In genomic region chr2:162658997-162659396, GRCm38 (mm10) we compare ENCODE assay signal across 8 mouse cellular contexts. TPM values are rescaled to one million over a fixed set of nuclear protein-coding genes. Genes with fewer than 3 reads are reported as not detected.
DNase-seq lines count a peak whose midpoint lies in the region; ATAC-seq and TF ChIP-seq lines count a peak whose summit lies in the region.

No protein-coding gene starts in this region.

- H3K27me3 ChIP-seq in heart, adult 2 months (ENCODE audit: control insufficient read depth, insufficient read depth, low read length), result peaks cover 6% of the 10 kb centered on the region; the same call in 1 of the 2 replicates
- H3K27me3 ChIP-seq in limb, embryonic 11.5 days (ENCODE audit: control insufficient read depth, insufficient read depth, low read length), result peaks cover 28% of the 10 kb centered on the region
- peaks cover 60% of the 10 kb centered on the region for H3K27me3 ChIP-seq in midbrain, embryonic 13.5 days
- H3K27me3 ChIP-seq in stomach, embryonic 15.5 days (replicated peaks), result peaks cover 47% of the 10 kb centered on the region

- no peak for TF ChIP-seq POLR2A in heart, adult 2 months (IDR thresholded peaks at IDR 0.05; ENCODE audit: insufficient read depth, low read depth, low read length)

- no peak for TF ChIP-seq EP300 in heart, adult 2 months (IDR thresholded peaks at IDR 0.05; ENCODE audit: insufficient read depth, low read depth, low read length)

- peak overlapping the region; percentile 87 for H3K4me2 ChIP-seq in limb, embryonic 11.5 days (ENCODE audit: low read depth, severe bottlenecking)
- peak overlapping the region; percentile 98 for H3K4me2 ChIP-seq in midbrain, embryonic 13.5 days (replicated peaks)
- peak overlapping the region; percentile 44 for H3K4me2 ChIP-seq in stomach, embryonic 15.5 days

- peak; percentile 53 for DNase-seq in CD4-positive, CD25-positive, alpha-beta regulatory T cell, adult 2 months (ENCODE audit: low read depth, low spot score)
- DNase-seq in embryo, embryonic 9.5 days (ENCODE audit: extremely low spot score), result peak; percentile 86
- peak; percentile 55 to 81 for DNase-seq in heart, adult 2 months
- DNase-seq in kidney, adult 8-10 months, result peak; percentile 36 to 81
- DNase-seq in limb, embryonic 11.5 days (ENCODE audit: low spot score), result peak; percentile 96

- H3K79me2 ChIP-seq in heart, adult 2 months (replicated peaks; ENCODE audit: control insufficient read depth, insufficient read depth, low read length), result no peaks in the 10 kb centered on the region

- no peak overlapping the region for H3K27ac ChIP-seq in heart, adult 2 months
- H3K27ac ChIP-seq in limb, embryonic 11.5 days (replicated peaks; ENCODE audit: low read depth, low read length), result no peak overlapping the region
- H3K27ac ChIP-seq in midbrain, embryonic 13.5 days, result no peak overlapping the region
- H3K27ac ChIP-seq in stomach, embryonic 15.5 days, result no peak overlapping the region

- under 1% methylated on average over 18 of the region's 18 CpGs for WGBS in heart, adult 2 months
- under 1% methylated on average over 18 of the region's 18 CpGs for WGBS in limb, embryonic 11.5 days
- WGBS in midbrain, embryonic 13.5 days, result under 1% methylated on average over 18 of the region's 18 CpGs
- WGBS in stomach, embryonic 15.5 days, result under 1% methylated on average over 18 of the region's 18 CpGs

- H3K4me1 ChIP-seq in heart, adult 2 months (ENCODE audit: control insufficient read depth, insufficient read depth, low read length), result no peaks in the 10 kb centered on the region
- peaks cover 15% of the 10 kb centered on the region; the same call in 1 of the 2 replicates for H3K4me1 ChIP-seq in limb, embryonic 11.5 days (ENCODE audit: control insufficient read depth, insufficient read depth, low read length)
- H3K4me1 ChIP-seq in midbrain, embryonic 13.5 days (replicated peaks), result peaks cover 54% of the 10 kb centered on the region
- H3K4me1 ChIP-seq in stomach, embryonic 15.5 days, result peaks cover 20% of the 10 kb centered on the region

- ATAC-seq in CD4-positive, CD25-positive, alpha-beta regulatory T cell, adult 4 months, result no peak
- no peak for ATAC-seq in limb, embryonic 11.5 days (ENCODE audit: insufficient number of reproducible peaks, low FRiP score, low TSS enrichment, low read depth)
- ATAC-seq in midbrain, embryonic 13.5 days, result no peak
- no peak for ATAC-seq in stomach, embryonic 15.5 days (ENCODE audit: insufficient read depth, low FRiP score, low read depth)

- TF ChIP-seq CTCF in heart, adult 2 months (IDR thresholded peaks at IDR 0.05), result peak; percentile 97

- intact Hi-C loops in heart, adult 2 months (cut with DNase I), result loop anchor here (2.0 to 10.0 kb wide), 3 partner anchors 132 to 1444 kb away; no protein-coding TSS in a partner anchor

- H3K9ac ChIP-seq in heart, adult 2 months (ENCODE audit: low read depth, low read length), result no peak overlapping the region
- no peak overlapping the region for H3K9ac ChIP-seq in limb, embryonic 11.5 days (ENCODE audit: low read length)
- H3K9ac ChIP-seq in midbrain, embryonic 13.5 days (replicated peaks), result peak overlapping the region; percentile 81; the same call in 1 of the 2 replicates
- H3K9ac ChIP-seq in stomach, embryonic 15.5 days, result no peak overlapping the region

- no peak overlapping the region for H3K4me3 ChIP-seq in heart, adult 2 months
- no peak overlapping the region for H3K4me3 ChIP-seq in limb, embryonic 11.5 days (ENCODE audit: low read depth, low read length)
- peak overlapping the region; percentile 65 for H3K4me3 ChIP-seq in midbrain, embryonic 13.5 days (replicated peaks)
- 0 out of 2 replicates have a peak overlapping the region, but pooled peaks have one; percentile 15 for H3K4me3 ChIP-seq in stomach, embryonic 15.5 days (replicated peaks)

- H3K9me3 ChIP-seq in limb, embryonic 11.5 days (ENCODE audit: control insufficient read depth, low read length), result no peaks in the 10 kb centered on the region
- H3K9me3 ChIP-seq in midbrain, embryonic 13.5 days, result no peaks in the 10 kb centered on the region
- no peaks in the 10 kb centered on the region for H3K9me3 ChIP-seq in stomach, embryonic 15.5 days

- H3K36me3 ChIP-seq in heart, adult 2 months (ENCODE audit: control insufficient read depth, insufficient read depth, low read length), result no peaks in the 10 kb centered on the region
- H3K36me3 ChIP-seq in limb, embryonic 11.5 days (ENCODE audit: control insufficient read depth, insufficient read depth, low read length), result no peaks in the 10 kb centered on the region
- H3K36me3 ChIP-seq in midbrain, embryonic 13.5 days, result no peaks in the 10 kb centered on the region
- H3K36me3 ChIP-seq in stomach, embryonic 15.5 days, result no peaks in the 10 kb centered on the region

RNA-seq across cellular contexts. Expression of gene Ptprt, which starts 1.9 kb away (rescaled TPM):
- polyA plus RNA-seq in CD4-positive, CD25-positive, alpha-beta regulatory T cell, adult 4 months (2017; shearing (Covaris generic)), result not detected
- total RNA-seq in heart, adult 2 months (2021), result under 1 TPM; 0.08 to 0.36 TPM
- 0.02 and 0.09 TPM in 2 replicates for polyA plus RNA-seq in heart, adult 2 months (2012; rRNA removed)
- 2.1 and 2.4 TPM in 2 replicates for polyA plus RNA-seq in limb, embryonic 11.5 days (2014; fragmentation: Nextera tagmentation; extraction: Ambion mirVana)
- 6.2 and 7.5 TPM in 2 replicates for polyA plus RNA-seq in midbrain, embryonic 13.5 days (2015; fragmentation: Nextera tagmentation; extraction: Ambion mirVana)
- polyA plus RNA-seq in stomach, embryonic 15.5 days (2015; fragmentation: Nextera tagmentation; extraction: Ambion mirVana), result 0.44 and 1.0 TPM in 2 replicates

Comparison
In these comparisons a context has a peak if more than half of its experiments do, and no peak if none do; other contexts are left out.
1. H3K4me3 ChIP-seq: peak in midbrain, embryonic 13.5 days (single experiment) and stomach, embryonic 15.5 days (single experiment); none in heart, adult 2 months (single experiment) and limb, embryonic 11.5 days (single experiment).
2. H3K4me2 ChIP-seq: peak in every context shown above with its lines; median percentile 98 in midbrain, embryonic 13.5 days; 87 in limb, embryonic 11.5 days; 44 in stomach, embryonic 15.5 days.
3. Peak in every context shown above with its lines, with median percentiles within 50 percentile points of each other: DNase-seq.